Mouse (Mus musculus) neural tube, embryonic 13.5 days (tissue): Measurements from ENCODE around the gene Gm10181. TPM values are rescaled to one million over a fixed set of nuclear protein-coding genes. Genes with fewer than 3 reads are reported as not detected.
"Not testable (repeated sequence)": the region's sequence is repeated elsewhere in the genome, so short reads cannot be mapped to it uniquely, and the experiment has no call there.

Experiments
- ATAC-seq: fragments of 200-750 bp; cut with Nextera tagmentation; 2 replicates; pipeline ENCODE4 v1.8.0; 2017; ENCODE audit warnings: low read depth, mild to moderate bottlenecking, moderate TSS enrichment, moderate library complexity
- H3K27ac ChIP-seq: fragments of 300-500 bp; sonication (generic); replicated peaks from 2 replicates; pipeline ENCODE4 v1.5.1; 2015; ENCODE audit warnings: moderate library complexity, mild to moderate bottlenecking, inconsistent platforms
- H3K27me3 ChIP-seq: fragments of 300-500 bp; sonication (generic); 2 replicates; pipeline ENCODE4 v1.6.1; 2015; ENCODE audit warnings: mild to moderate bottlenecking, inconsistent platforms
- H3K36me3 ChIP-seq: fragments of 300-500 bp; sonication (generic); 2 replicates; pipeline ENCODE4 v1.6.1; 2015; ENCODE audit warnings: mild to moderate bottlenecking, inconsistent platforms
- H3K4me1 ChIP-seq: fragments of 300-500 bp; sonication (generic); replicated peaks from 2 replicates; pipeline ENCODE4 v1.6.1; 2015; ENCODE audit warnings: inconsistent platforms
- H3K4me2 ChIP-seq: fragments of 300-500 bp; sonication (generic); 2 replicates; pipeline ENCODE4 v1.6.1; 2015; ENCODE audit warnings: inconsistent platforms, mild to moderate bottlenecking, moderate library complexity
- H3K4me3 ChIP-seq: fragments of 300-500 bp; sonication (generic); 2 replicates; pipeline ENCODE4 v1.5.1; 2015; ENCODE audit warnings: mild to moderate bottlenecking, inconsistent platforms
- H3K9ac ChIP-seq: fragments of 300-500 bp; sonication (generic); 2 replicates; pipeline ENCODE4 v1.6.1; 2015; ENCODE audit warnings: moderate library complexity, mild to moderate bottlenecking, inconsistent platforms
- H3K9me3 ChIP-seq: fragments of 300-500 bp; sonication (generic); 2 replicates; pipeline ENCODE4 v1.6.1; 2016; ENCODE audit warnings: inconsistent platforms
- WGBS: fragments of 180-500 bp; shearing (Covaris S2); methylation state at CpG from one replicate; pipeline ENCODE4 v1.1.7; 2015; 5-methylcytosine and 5-hydroxymethylcytosine counted together
- polyA plus RNA-seq: library from polyadenylated mRNA; unstranded; fragments of >200 nt; fragmentation: Nextera tagmentation; extraction: Ambion mirVana; gene quantifications from 2 replicates; pipeline ENCODE4 v1.2.1, GENCODE M21; 2015

Gm10181 gene
- polyA plus RNA-seq, 1 experiment from 2014 or later: not detected

GRCm38 (mm10) chr9:25090853-25091252, 1.6 kb downstream of the Gm10181 start:
- Histone ChIP-seq H3K4me1 (no peaks in the 10 kb centered on the region), H3K4me2 (no peak overlapping the region), H3K36me3 (no peaks in the 10 kb centered on the region), H3K9ac (no peak overlapping the region), H3K9me3 (no peaks in the 10 kb centered on the region), H3K4me3 (no peak overlapping the region), H3K27me3 (no peaks in the 10 kb centered on the region), H3K27ac (no peak overlapping the region)
- WGBS: 50% methylated on average over 1 of the region's 1 CpGs
- no peak for ATAC-seq

DNA sequence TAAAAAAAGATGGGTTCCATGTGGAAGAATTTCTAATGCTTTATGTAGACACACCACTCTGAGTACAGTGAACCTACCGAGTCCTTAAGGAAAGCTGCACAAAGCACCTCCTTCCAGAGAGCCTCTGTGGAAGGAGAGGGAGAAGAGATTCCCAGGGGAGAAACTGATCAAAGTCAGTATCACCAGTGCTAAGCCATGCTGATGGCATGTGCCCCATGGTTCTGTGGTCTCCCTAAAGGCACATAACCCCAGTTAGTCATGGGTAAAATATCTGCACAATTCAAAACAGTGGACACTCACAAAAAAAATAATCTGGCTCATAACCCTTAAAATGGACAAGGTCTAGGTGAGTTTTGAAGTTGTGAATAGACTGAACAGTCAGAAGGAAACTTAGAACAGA, 13.7 kb downstream of the Gm10181 start:
- Histone ChIP-seq H3K27me3 (no peaks in the 10 kb centered on the region), H3K36me3 (peaks cover 49% of the 10 kb centered on the region), H3K9ac (no peak overlapping the region), H3K4me1 (no peaks in the 10 kb centered on the region), H3K27ac (no peak overlapping the region), H3K9me3 (peaks cover 5% of the 10 kb centered on the region; the same call in 1 of the 2 replicates), H3K4me2 (no peak overlapping the region), H3K4me3 (no peak overlapping the region)
- WGBS: 88% methylated on average over 1 of the region's 1 CpGs
- ATAC-seq: no peak

DNA sequence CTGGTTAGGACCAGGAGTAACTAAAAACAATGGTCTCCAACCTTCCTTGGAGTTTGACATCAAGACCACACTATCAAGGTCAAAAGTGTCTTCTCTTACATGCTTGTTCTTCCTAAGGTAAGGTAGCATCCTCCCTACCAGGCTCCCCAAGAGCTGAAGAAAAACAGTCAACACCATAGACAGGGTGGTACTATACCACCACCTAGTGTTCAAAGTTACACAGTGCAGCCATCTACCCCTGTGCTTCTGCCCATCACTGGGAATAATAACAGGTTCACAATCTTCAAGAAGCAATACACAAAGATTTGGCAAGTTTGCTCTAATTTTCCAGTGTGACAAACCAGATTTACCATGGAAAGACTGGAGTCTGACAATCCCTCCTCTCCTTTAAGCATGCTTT, 15.4 kb downstream of the Gm10181 start:
- peak; percentile 47; the same call in 1 of the 2 replicates for ATAC-seq
- H3K4me3 ChIP-seq: no peak overlapping the region
- no peak overlapping the region for H3K27ac ChIP-seq
- H3K9ac ChIP-seq: no peak overlapping the region
- H3K27me3 ChIP-seq: no peaks in the 10 kb centered on the region
- peaks cover 5% of the 10 kb centered on the region; the same call in 1 of the 2 replicates for H3K9me3 ChIP-seq
- H3K4me1 ChIP-seq: no peaks in the 10 kb centered on the region
- H3K4me2 ChIP-seq: no peak overlapping the region
- peaks cover 60% of the 10 kb centered on the region for H3K36me3 ChIP-seq

DNA sequence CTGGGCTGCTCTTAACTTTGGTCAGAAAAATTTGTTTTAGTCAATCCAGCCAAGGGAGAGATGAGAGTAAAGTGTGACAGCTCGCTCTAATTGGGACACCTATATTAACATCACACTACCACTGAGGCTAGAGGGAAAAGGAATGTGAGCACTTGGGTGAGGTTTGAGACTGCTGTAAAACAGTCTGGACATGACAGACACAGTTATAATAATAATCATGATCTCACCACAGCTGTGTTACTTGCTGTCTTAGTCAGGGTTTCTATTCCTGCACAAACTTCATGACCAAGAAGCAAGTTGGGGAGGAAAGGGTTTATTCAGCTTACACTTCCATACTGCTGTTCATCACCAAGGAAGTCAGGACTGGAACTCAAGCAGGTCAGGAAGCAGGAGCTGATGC, 34.4 kb downstream of the Gm10181 start:
- H3K9me3 ChIP-seq, H3K4me2 ChIP-seq, H3K27ac ChIP-seq, H3K27me3 ChIP-seq, H3K4me1 ChIP-seq, H3K4me3 ChIP-seq, ATAC-seq, H3K9ac ChIP-seq: not testable (repeated sequence)
- 88% methylated on average over 1 of the region's 1 CpGs for WGBS
- H3K36me3 ChIP-seq: peaks cover 49% of the 10 kb centered on the region

GRCm38 (mm10) chr9:25124048-25124447, 34.8 kb downstream of the Gm10181 start:
- 86% methylated on average over 2 of the region's 2 CpGs for WGBS
- Histone ChIP-seq H3K9me3 (no peaks in the 10 kb centered on the region), H3K27me3 (no peaks in the 10 kb centered on the region), H3K4me2 (no peak overlapping the region), H3K27ac (no peak overlapping the region), H3K9ac (no peak overlapping the region), H3K36me3 (peaks cover 47% of the 10 kb centered on the region), H3K4me3 (no peak overlapping the region), H3K4me1 (no peaks in the 10 kb centered on the region)
- no peak for ATAC-seq

GRCm38 (mm10) chr9:25132253-25132652, 43.0 kb downstream of the Gm10181 start:
- no peaks in the 10 kb centered on the region for H3K27me3 ChIP-seq
- H3K4me1 ChIP-seq: 0 out of 2 replicates have a peak, but pooled peaks cover 5% of the 10 kb centered on the region
- no peak overlapping the region for H3K4me2 ChIP-seq
- no peaks in the 10 kb centered on the region for H3K9me3 ChIP-seq
- ATAC-seq: no peak
- H3K27ac ChIP-seq: no peak overlapping the region
- no peak overlapping the region for H3K4me3 ChIP-seq
- H3K9ac ChIP-seq: no peak overlapping the region
- peaks cover 9% of the 10 kb centered on the region; the same call in 1 of the 2 replicates for H3K36me3 ChIP-seq

- Histone ChIP-seq H3K36me3 (peaks cover 9% of the 10 kb centered on the region; the same call in 1 of the 2 replicates), H3K4me3 (no peak overlapping the region), H3K27me3 (no peaks in the 10 kb centered on the region), H3K9me3 (no peaks in the 10 kb centered on the region), H3K4me1 (0 out of 2 replicates have a peak, but pooled peaks cover 5% of the 10 kb centered on the region), H3K4me2 (no peak overlapping the region), H3K27ac (no peak overlapping the region), H3K9ac (no peak overlapping the region)
- 72% methylated on average over 4 of the region's 4 CpGs for WGBS
- ATAC-seq: no peak
Observed at GRCm38 (mm10) chr9:25132920-25133319, 43.7 kb downstream of the Gm10181 start.

DNA sequence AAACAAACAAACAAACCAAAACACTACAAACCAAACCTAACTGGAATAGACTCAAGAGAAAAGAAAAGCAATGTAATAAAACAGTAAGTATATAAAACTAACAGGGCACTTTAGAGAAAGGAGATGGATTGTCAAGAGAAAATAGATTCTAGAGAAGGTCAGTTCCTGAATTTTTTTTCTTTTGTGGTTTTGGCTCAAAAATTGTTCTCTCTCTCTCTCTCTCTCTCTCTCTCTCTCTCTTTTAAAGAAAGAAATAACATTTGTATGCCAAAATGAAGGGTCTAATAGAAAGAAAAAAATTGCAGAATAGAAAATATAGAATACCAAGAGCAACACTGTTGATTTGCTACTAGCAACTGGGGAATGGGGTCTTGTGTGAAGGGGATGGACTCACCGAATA, 49.7 kb downstream of the Gm10181 start:
- ATAC-seq: no peak
- Histone ChIP-seq H3K4me3 (no peak overlapping the region), H3K4me2 (no peak overlapping the region), H3K27me3 (no peaks in the 10 kb centered on the region), H3K36me3 (no peaks in the 10 kb centered on the region), H3K9ac (no peak overlapping the region), H3K9me3 (no peaks in the 10 kb centered on the region), H3K4me1 (no peaks in the 10 kb centered on the region; the same call in 1 of the 2 replicates), H3K27ac (no peak overlapping the region)
- 91% methylated on average over 1 of the region's 1 CpGs for WGBS

Other genes starting within 250 kb of the Gm10181 start
- gene Herpud2, start 62.4 kb downstream of the Gm10181 start, polyA plus RNA-seq: 36.0 TPM in 2 replicates
- 284 and 297 TPM in 2 replicates for gene Sept7, start 163.0 kb downstream of the Gm10181 start, polyA plus RNA-seq